In genomic region chr5:104398001-104398400, GRCm38 (mm10) we compare ENCODE assay signal across 28 mouse cellular contexts. TPM values are rescaled to one million over a fixed set of nuclear protein-coding genes. Genes with fewer than 3 reads are reported as not detected.
DNase-seq lines count a peak whose midpoint lies in the region; ATAC-seq and TF ChIP-seq lines count a peak whose summit lies in the region.
"Had no signal": no experiment of that assay in that cellular context is flagged by ENCODE, and none has a peak within 500 bp of the region (broad histone marks: within the 10 kb centered on the region; RNA-seq: fewer than 3 reads in every experiment).

No protein-coding gene starts in this region.

- H3K27me3 ChIP-seq in kidney, embryonic 15.5 days, result no peaks in the 10 kb centered on the region
- no peaks in the 10 kb centered on the region for H3K27me3 ChIP-seq in embryonic facial prominence, embryonic 12.5 days
- H3K27me3 ChIP-seq: CH12.LX; forebrain, embryonic 12.5 days; heart, embryonic 15.5 days; hindbrain, embryonic 12.5 days; liver, embryonic 15.5 days; lung, embryonic 15.5 days; stomach, embryonic 15.5 days had no signal

- no peak overlapping the region for H3K4me3 ChIP-seq in kidney, embryonic 15.5 days (replicated peaks)
- no peak overlapping the region for H3K4me3 ChIP-seq in embryonic facial prominence, embryonic 12.5 days
- no peak overlapping the region for H3K4me3 ChIP-seq in embryonic fibroblast, embryonic 13.5 days (ENCODE audit: insufficient read depth, low read length)
- H3K4me3 ChIP-seq: forebrain, embryonic 12.5 days; heart, embryonic 10.5 days; heart, embryonic 15.5 days; hindbrain, embryonic 12.5 days; liver, embryonic 15.5 days; lung, embryonic 15.5 days; stomach, embryonic 15.5 days had no signal

- H3K9me3 ChIP-seq in kidney, embryonic 15.5 days (replicated peaks), result no peaks in the 10 kb centered on the region
- H3K9me3 ChIP-seq in embryonic facial prominence, embryonic 12.5 days, result no peaks in the 10 kb centered on the region
- H3K9me3 ChIP-seq: forebrain, embryonic 12.5 days; heart, embryonic 10.5 days; heart, embryonic 15.5 days; hindbrain, embryonic 12.5 days; liver, embryonic 15.5 days; lung, embryonic 15.5 days; stomach, embryonic 15.5 days had no signal

- peaks cover 15% of the 10 kb centered on the region for H3K4me1 ChIP-seq in kidney, embryonic 15.5 days
- H3K4me1 ChIP-seq in embryonic facial prominence, embryonic 12.5 days, result peaks cover 10% of the 10 kb centered on the region
- peaks cover 14% of the 10 kb centered on the region for H3K4me1 ChIP-seq in embryonic fibroblast, embryonic 13.5 days (ENCODE audit: control insufficient read depth, insufficient read depth, low read length)
- H3K4me1 ChIP-seq: heart, embryonic 10.5 days; heart, embryonic 15.5 days; liver, embryonic 15.5 days had no signal

- TF ChIP-seq POLR2A in embryonic fibroblast, embryonic 13.5 days (IDR thresholded peaks at IDR 0.05; ENCODE audit: low read depth, low read length), result no peak

- no peak overlapping the region for H3K4me2 ChIP-seq in kidney, embryonic 15.5 days
- no peak overlapping the region for H3K4me2 ChIP-seq in embryonic facial prominence, embryonic 12.5 days (replicated peaks)
- H3K4me2 ChIP-seq: forebrain, embryonic 12.5 days; heart, embryonic 15.5 days; hindbrain, embryonic 12.5 days; liver, embryonic 15.5 days; lung, embryonic 15.5 days; stomach, embryonic 15.5 days had no signal

- no peak overlapping the region for H3K9ac ChIP-seq in kidney, embryonic 15.5 days
- H3K9ac ChIP-seq in embryonic facial prominence, embryonic 12.5 days, result no peak overlapping the region
- H3K9ac ChIP-seq: forebrain, embryonic 12.5 days; heart, embryonic 15.5 days; hindbrain, embryonic 12.5 days; liver, embryonic 15.5 days; lung, embryonic 15.5 days; stomach, embryonic 15.5 days had no signal

- peak overlapping the region; percentile 74; the same call in 1 of the 2 replicates for H3K27ac ChIP-seq in kidney, embryonic 15.5 days
- 0 out of 2 replicates have a peak overlapping the region, but pooled peaks have one; percentile 7 for H3K27ac ChIP-seq in embryonic facial prominence, embryonic 12.5 days
- H3K27ac ChIP-seq in embryonic fibroblast, embryonic 13.5 days (ENCODE audit: insufficient read depth, low read length), result peak overlapping the region; percentile 87
- H3K27ac ChIP-seq: forebrain, embryonic 12.5 days; heart, embryonic 10.5 days; heart, embryonic 15.5 days; hindbrain, embryonic 12.5 days; hindbrain, postnatal 0 days; liver, embryonic 15.5 days; lung, embryonic 15.5 days had no signal

- no peak for ATAC-seq in kidney, embryonic 15.5 days (replicated peaks; ENCODE audit: low FRiP score)
- ATAC-seq in embryonic facial prominence, embryonic 12.5 days (ENCODE audit: insufficient number of reproducible peaks, insufficient read depth, low FRiP score, low TSS enrichment), result no peak
- ATAC-seq in inflammation-experienced regulatory T-cells, adult 6 months, result no peak
- ATAC-seq: hindbrain, postnatal 0 days; midbrain, embryonic 16.5 days had no signal

- WGBS in kidney, embryonic 15.5 days, result 76% methylated on average over 1 of the region's 1 CpGs
- 73% methylated on average over 1 of the region's 1 CpGs for WGBS in embryonic facial prominence, embryonic 12.5 days

- DNase-seq in kidney, postnatal 14 days, result no peak
- DNase-seq in lung, postnatal 25 days (ENCODE audit: low spot score), result peak; percentile 16
- no peak for DNase-seq in lung, postnatal 4 days
- no peak for DNase-seq in cerebellum, postnatal 25 days
- DNase-seq: adrenal gland, postnatal 14 days; cerebellum, adult 11 months; cerebellum, adult 9-10 months; gastrocnemius, postnatal 10 days; heart, postnatal 36 days; kidney, adult 18-20 months; kidney, postnatal 36 days; liver; right cerebral cortex, postnatal 25 days; thymus, postnatal 14 days had no signal

- no peaks in the 10 kb centered on the region for H3K36me3 ChIP-seq in kidney, embryonic 15.5 days
- no peaks in the 10 kb centered on the region for H3K36me3 ChIP-seq in embryonic facial prominence, embryonic 12.5 days
- H3K36me3 ChIP-seq: forebrain, embryonic 12.5 days; heart, embryonic 10.5 days; heart, embryonic 15.5 days; hindbrain, embryonic 12.5 days; liver, embryonic 15.5 days; lung, embryonic 15.5 days; stomach, embryonic 15.5 days had no signal

- no peak for TF ChIP-seq CTCF in embryonic fibroblast, embryonic 13.5 days (IDR thresholded peaks at IDR 0.05; ENCODE audit: borderline replicate concordance, insufficient read depth, low read length)

RNA-seq across cellular contexts. Expression of gene Spp1, which starts 36.9 kb away (rescaled TPM):
- 64.9 and 527 TPM in 2 replicates for polyA plus RNA-seq in kidney, embryonic 15.5 days (2015; fragmentation: Nextera tagmentation; extraction: Ambion mirVana)
- 11.5 and 12.1 TPM in 2 replicates for polyA plus RNA-seq in embryonic facial prominence, embryonic 12.5 days (2016; fragmentation: Nextera tagmentation; extraction: Ambion mirVana)
- 2,527 and 5,389 TPM in 2 replicates for polyA plus RNA-seq in embryonic fibroblast, embryonic 13.5 days (2011; ENCODE audit: insufficient read length, low read depth, missing spikeins)
- polyA plus RNA-seq in inflammation-experienced regulatory T-cells, adult 6 months (2017; shearing (Covaris generic)), result 1 to 10 TPM; 1.7 to 8.4 (median 2.4) TPM

Comparison
In these comparisons a context has a peak if more than half of its experiments do, and no peak if none do; other contexts are left out.
1. H3K27ac ChIP-seq: peak in every context shown above with its lines; median percentile 87 in embryonic fibroblast, embryonic 13.5 days; 74 in kidney, embryonic 15.5 days; 7 in embryonic facial prominence, embryonic 12.5 days.